Mouse (Mus musculus) thymus, adult 2 months (tissue): ENCODE measurements at regions not wholly inside any gene's neighbourhood (a gene's known extent, or its start where the extent isn't known, plus 50 kb on each side); places are given as distances from the start of the nearest gene placed in this dataset.

Source experiments
- CTCF ChIP-seq: fragments of 200-500 bp; IDR thresholded peaks from 2 replicates; pipeline ENCODE4 v1.5.1; 2012; ENCODE audit warnings: mild to moderate bottlenecking, control low read depth, low read length, moderate library complexity, borderline replicate concordance; ENCODE audit not compliant: control insufficient read depth, poor library complexity, insufficient read depth; ENCODE audit errors: extremely low read depth
- POLR2A ChIP-seq: fragments of 200-500 bp; IDR thresholded peaks from 2 replicates; pipeline ENCODE4 v1.6.1; 2012; ENCODE audit warnings: mild to moderate bottlenecking, low read length, control low read depth, moderate library complexity; ENCODE audit not compliant: control insufficient read depth, poor library complexity, insufficient read depth; ENCODE audit errors: extremely low read depth

DNA sequence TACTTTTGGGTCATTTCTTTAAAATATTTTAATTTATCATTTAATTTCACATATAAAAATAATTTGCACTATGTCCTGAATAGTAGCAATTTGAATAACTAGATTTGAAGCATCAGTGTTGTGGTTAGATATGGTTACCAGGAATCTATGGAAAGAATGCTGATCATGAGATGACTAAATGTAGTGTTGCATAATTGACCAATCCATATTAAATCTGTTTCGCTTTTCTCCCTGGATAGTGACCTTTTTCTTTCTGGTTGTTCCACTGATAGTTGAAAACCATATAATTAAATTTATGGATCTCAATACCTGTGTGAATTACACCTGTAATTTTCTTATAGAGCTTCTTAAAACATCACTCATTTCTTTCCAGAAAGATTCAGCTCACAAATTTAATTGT lies 1003.7 kb downstream of the Slc22a22 start:
- TF ChIP-seq CTCF (no peak), POLR2A (no peak)
